Mouse (Mus musculus): ENCODE measurements around the gene Afap1l2. TPM values are rescaled to one million over a fixed set of nuclear protein-coding genes. Genes with fewer than 3 reads are reported as not detected.

Afap1l2 gene
- polyA plus RNA-seq, 1 experiment: 0.90 TPM

GRCm38 (mm10) chr19:56913761-56914160 is 94.3 kb downstream of the Afap1l2 start:
- H3K79me2 ChIP-seq (ENCODE audit: control insufficient read depth, insufficient read depth): no peaks in the 10 kb centered on the region
- no peaks in the 10 kb centered on the region for H3K36me3 ChIP-seq (ENCODE audit: control insufficient read depth, insufficient read depth)
- TF ChIP-seq MYOG (IDR thresholded peaks at IDR 0.05; ENCODE audit: control insufficient read depth, extremely low read depth, insufficient read length): no peak
- no peak for TF ChIP-seq CTCF (IDR thresholded peaks at IDR 0.05; ENCODE audit: control insufficient read depth, insufficient read depth, insufficient read length)
- TF ChIP-seq CEBPB (IDR thresholded peaks at IDR 0.05; ENCODE audit: low read depth): no peak
- no peak for TF ChIP-seq MYOD1 (IDR thresholded peaks at IDR 0.05; ENCODE audit: control insufficient read depth, insufficient read length, low read depth)
- TF ChIP-seq MAX (IDR thresholded peaks at IDR 0.05): no peak
- no peak for TF ChIP-seq FOSL1 (IDR thresholded peaks at IDR 0.05; ENCODE audit: insufficient read depth, low read length, poor library complexity, severe bottlenecking)
- TF ChIP-seq USF1 (IDR thresholded peaks at IDR 0.05; ENCODE audit: low read depth): no peak
- no peak overlapping the region for H3ac ChIP-seq (ENCODE audit: control insufficient read depth, insufficient read length, low read depth)
- H3K79me3 ChIP-seq (ENCODE audit: low read depth): no peaks in the 10 kb centered on the region
- no peak overlapping the region for H3K4me3 ChIP-seq (ENCODE audit: insufficient read depth, poor library complexity, severe bottlenecking)
- H3K27me3 ChIP-seq (ENCODE audit: control insufficient read depth, insufficient read depth, insufficient read length): peaks cover 3% of the 10 kb centered on the region

- TF ChIP-seq MAX (IDR thresholded peaks at IDR 0.05): no peak
- TF ChIP-seq FOSL1 (IDR thresholded peaks at IDR 0.05; ENCODE audit: insufficient read depth, low read length, poor library complexity, severe bottlenecking): no peak
- TF ChIP-seq MYOD1 (IDR thresholded peaks at IDR 0.05; ENCODE audit: control insufficient read depth, insufficient read length, low read depth): no peak
- TF ChIP-seq CEBPB (IDR thresholded peaks at IDR 0.05; ENCODE audit: low read depth): no peak
- no peak for TF ChIP-seq USF1 (IDR thresholded peaks at IDR 0.05; ENCODE audit: low read depth)
- no peak for TF ChIP-seq CTCF (IDR thresholded peaks at IDR 0.05; ENCODE audit: control insufficient read depth, insufficient read depth, insufficient read length)
- TF ChIP-seq MYOG (IDR thresholded peaks at IDR 0.05; ENCODE audit: control insufficient read depth, extremely low read depth, insufficient read length): no peak
- Histone ChIP-seq H3K27me3 (ENCODE audit: control insufficient read depth, insufficient read depth, insufficient read length) (peaks cover 3% of the 10 kb centered on the region), H3K79me2 (ENCODE audit: control insufficient read depth, insufficient read depth) (no peaks in the 10 kb centered on the region), H3K4me3 (ENCODE audit: insufficient read depth, poor library complexity, severe bottlenecking) (no peak overlapping the region), H3ac (ENCODE audit: control insufficient read depth, insufficient read length, low read depth) (no peak overlapping the region), H3K79me3 (ENCODE audit: low read depth) (no peaks in the 10 kb centered on the region), H3K36me3 (ENCODE audit: control insufficient read depth, insufficient read depth) (no peaks in the 10 kb centered on the region)
Observed at GRCm38 (mm10) chr19:56910561-56910960, 97.5 kb downstream of the Afap1l2 start.

DNA sequence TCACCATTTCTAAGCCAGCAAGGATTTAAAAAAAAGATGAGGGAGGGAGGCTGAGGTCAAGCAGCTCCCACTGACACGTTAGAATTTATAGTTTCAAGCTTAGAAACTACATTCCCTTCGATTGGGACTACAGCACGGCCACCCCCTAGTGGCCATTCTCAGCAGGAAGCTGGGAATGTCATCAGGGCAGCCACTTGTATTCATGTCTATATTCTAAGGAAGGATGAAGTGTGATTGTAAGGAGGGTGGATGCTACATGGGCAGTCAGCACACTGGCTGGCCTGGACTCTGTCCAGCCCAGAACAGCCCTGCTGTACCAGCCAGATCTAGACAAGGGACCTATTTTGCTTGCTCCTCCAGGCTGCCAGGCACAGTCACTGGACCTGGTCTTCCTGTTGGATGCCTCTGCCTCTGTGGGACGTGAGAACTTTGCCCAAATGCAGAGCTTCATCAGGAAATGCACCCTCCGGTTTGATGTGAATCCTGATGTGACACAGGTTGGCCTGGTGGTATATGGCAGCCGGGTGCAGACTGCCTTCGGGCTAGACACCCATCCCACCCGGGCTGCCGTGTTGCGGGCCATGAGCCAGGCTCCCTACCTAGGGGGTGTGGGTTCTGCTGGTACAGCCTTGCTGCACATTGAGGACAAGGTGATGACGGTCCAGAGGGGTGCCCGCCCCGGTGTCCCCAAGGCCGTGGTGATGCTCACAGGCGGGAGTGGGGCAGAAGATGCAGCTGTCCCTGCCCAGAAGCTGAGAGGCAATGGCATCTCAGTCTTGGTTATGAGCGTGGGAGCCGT is 99.4 kb downstream of the Afap1l2 start:
- peaks cover 3% of the 10 kb centered on the region for H3K27me3 ChIP-seq (ENCODE audit: control insufficient read depth, insufficient read depth, insufficient read length)
- H3K4me3 ChIP-seq (ENCODE audit: insufficient read depth, poor library complexity, severe bottlenecking): no peak overlapping the region
- no peaks in the 10 kb centered on the region for H3K36me3 ChIP-seq (ENCODE audit: control insufficient read depth, insufficient read depth)
- no peak overlapping the region for H3ac ChIP-seq (ENCODE audit: control insufficient read depth, insufficient read length, low read depth)
- no peaks in the 10 kb centered on the region for H3K79me3 ChIP-seq (ENCODE audit: low read depth)
- TF ChIP-seq MYOG (IDR thresholded peaks at IDR 0.05; ENCODE audit: control insufficient read depth, extremely low read depth, insufficient read length) (no peak), CEBPB (IDR thresholded peaks at IDR 0.05; ENCODE audit: low read depth) (no peak), FOSL1 (IDR thresholded peaks at IDR 0.05; ENCODE audit: insufficient read depth, low read length, poor library complexity, severe bottlenecking) (no peak), CTCF (IDR thresholded peaks at IDR 0.05; ENCODE audit: control insufficient read depth, insufficient read depth, insufficient read length) (peak; percentile 78)
- no peaks in the 10 kb centered on the region for H3K79me2 ChIP-seq (ENCODE audit: control insufficient read depth, insufficient read depth)

GRCm38 (mm10) chr19:56907850-56908249 is 100.2 kb downstream of the Afap1l2 start:
- TF ChIP-seq FOSL1 (IDR thresholded peaks at IDR 0.05; ENCODE audit: insufficient read depth, low read length, poor library complexity, severe bottlenecking) (no peak), MYOD1 (IDR thresholded peaks at IDR 0.05; ENCODE audit: control insufficient read depth, insufficient read length, low read depth) (no peak), CEBPB (IDR thresholded peaks at IDR 0.05; ENCODE audit: low read depth) (no peak), USF1 (IDR thresholded peaks at IDR 0.05; ENCODE audit: low read depth) (no peak), CTCF (IDR thresholded peaks at IDR 0.05; ENCODE audit: control insufficient read depth, insufficient read depth, insufficient read length) (no peak), MAX (IDR thresholded peaks at IDR 0.05) (no peak), MYOG (IDR thresholded peaks at IDR 0.05; ENCODE audit: control insufficient read depth, extremely low read depth, insufficient read length) (no peak)
- H3K4me3 ChIP-seq (ENCODE audit: insufficient read depth, poor library complexity, severe bottlenecking): no peak overlapping the region
- H3K36me3 ChIP-seq (ENCODE audit: control insufficient read depth, insufficient read depth): no peaks in the 10 kb centered on the region
- no peak overlapping the region for H3ac ChIP-seq (ENCODE audit: control insufficient read depth, insufficient read length, low read depth)
- no peaks in the 10 kb centered on the region for H3K79me2 ChIP-seq (ENCODE audit: control insufficient read depth, insufficient read depth)
- peaks cover 3% of the 10 kb centered on the region for H3K27me3 ChIP-seq (ENCODE audit: control insufficient read depth, insufficient read depth, insufficient read length)
- no peaks in the 10 kb centered on the region for H3K79me3 ChIP-seq (ENCODE audit: low read depth)

- H3K79me3 ChIP-seq (ENCODE audit: low read depth): no peaks in the 10 kb centered on the region
- no peak for TF ChIP-seq MYOG (IDR thresholded peaks at IDR 0.05; ENCODE audit: control insufficient read depth, extremely low read depth, insufficient read length)
- TF ChIP-seq FOSL1 (IDR thresholded peaks at IDR 0.05; ENCODE audit: insufficient read depth, low read length, poor library complexity, severe bottlenecking): no peak
- TF ChIP-seq CEBPB (IDR thresholded peaks at IDR 0.05; ENCODE audit: low read depth): no peak
- TF ChIP-seq USF1 (IDR thresholded peaks at IDR 0.05; ENCODE audit: low read depth): no peak
- TF ChIP-seq MYOD1 (IDR thresholded peaks at IDR 0.05; ENCODE audit: control insufficient read depth, insufficient read length, low read depth): no peak
- no peak for TF ChIP-seq CTCF (IDR thresholded peaks at IDR 0.05; ENCODE audit: control insufficient read depth, insufficient read depth, insufficient read length)
- no peak for TF ChIP-seq MAX (IDR thresholded peaks at IDR 0.05)
Observed at GRCm38 (mm10) chr19:56905395-56905794, 102.6 kb downstream of the Afap1l2 start.

More at GRCm38 (mm10) chr19:56905395-56905794, 102.6 kb downstream of the Afap1l2 start:
- Histone ChIP-seq H3K27me3 (ENCODE audit: control insufficient read depth, insufficient read depth, insufficient read length) (peaks cover 6% of the 10 kb centered on the region), H3K36me3 (ENCODE audit: control insufficient read depth, insufficient read depth) (no peaks in the 10 kb centered on the region), H3ac (ENCODE audit: control insufficient read depth, insufficient read length, low read depth) (no peak overlapping the region), H3K79me2 (ENCODE audit: control insufficient read depth, insufficient read depth) (no peaks in the 10 kb centered on the region), H3K4me3 (ENCODE audit: insufficient read depth, poor library complexity, severe bottlenecking) (no peak overlapping the region)
